Mouse (Mus musculus): Measurements from ENCODE around the gene Phc2.

Gene Phc2

GRCm38 (mm10) chr4:128734721-128735671 is 80.5 kb downstream of the Phc2 start:
- DNase-seq (ENCODE audit: extremely low read depth, insufficient read length, low spot score) = peak; percentile 52

GRCm38 (mm10) chr4:128737137-128737589 is 82.7 kb downstream of the Phc2 start:
- DNase-seq (ENCODE audit: extremely low read depth, insufficient read length, low spot score) = no peak

GRCm38 (mm10) chr4:128737825-128738610 is 83.5 kb downstream of the Phc2 start:
- DNase-seq (ENCODE audit: extremely low read depth, insufficient read length, low spot score) = no peak

- no peak for DNase-seq (ENCODE audit: extremely low read depth, insufficient read length, low spot score)
These were observed 86.4 kb downstream of the Phc2 start for GRCm38 (mm10) chr4:128740878-128741277.

GRCm38 (mm10) chr4:128741906-128742305 is 87.4 kb downstream of the Phc2 start:
- no peak for DNase-seq (ENCODE audit: extremely low read depth, insufficient read length, low spot score)

GRCm38 (mm10) chr4:128742379-128742970 is 88.0 kb downstream of the Phc2 start:
- DNase-seq (ENCODE audit: extremely low read depth, insufficient read length, low spot score) = no peak

GRCm38 (mm10) chr4:128743031-128743626 is 88.6 kb downstream of the Phc2 start:
- DNase-seq (ENCODE audit: extremely low read depth, insufficient read length, low spot score) = no peak

GRCm38 (mm10) chr4:128745160-128745559 is 90.7 kb downstream of the Phc2 start:
- DNase-seq (ENCODE audit: extremely low read depth, insufficient read length, low spot score) = no peak

- DNase-seq (ENCODE audit: extremely low read depth, insufficient read length, low spot score) = no peak
These were observed 93.2 kb downstream of the Phc2 start for GRCm38 (mm10) chr4:128747614-128748270.

- DNase-seq (ENCODE audit: extremely low read depth, insufficient read length, low spot score) = no peak
These were observed 93.8 kb downstream of the Phc2 start for GRCm38 (mm10) chr4:128748309-128748708.

GRCm38 (mm10) chr4:128751006-128751405 is 96.5 kb downstream of the Phc2 start:
- no peak for DNase-seq (ENCODE audit: extremely low read depth, insufficient read length, low spot score)

GRCm38 (mm10) chr4:128752031-128752757 is 97.7 kb downstream of the Phc2 start:
- no peak for DNase-seq (ENCODE audit: extremely low read depth, insufficient read length, low spot score)

GRCm38 (mm10) chr4:128753571-128753970 is 99.1 kb downstream of the Phc2 start:
- DNase-seq (ENCODE audit: extremely low read depth, insufficient read length, low spot score) = no peak

GRCm38 (mm10) chr4:128755064-128755463 is 100.6 kb downstream of the Phc2 start, which contains the start of gene A3galt2:
TSS of gene A3galt2 (plus strand) at chr4:128755364.
- no peak for DNase-seq (ENCODE audit: extremely low read depth, insufficient read length, low spot score)

- DNase-seq (ENCODE audit: extremely low read depth, insufficient read length, low spot score) = no peak
These were observed 101.4 kb downstream of the Phc2 start for GRCm38 (mm10) chr4:128755900-128756299.

- no peak for DNase-seq (ENCODE audit: extremely low read depth, insufficient read length, low spot score)
These were observed 104.7 kb downstream of the Phc2 start for GRCm38 (mm10) chr4:128759214-128759613.

GRCm38 (mm10) chr4:128760029-128760428 is 105.5 kb downstream of the Phc2 start:
- no peak for DNase-seq (ENCODE audit: extremely low read depth, insufficient read length, low spot score)

GRCm38 (mm10) chr4:128766929-128767328 is 112.4 kb downstream of the Phc2 start:
- no peak for DNase-seq (ENCODE audit: extremely low read depth, insufficient read length, low spot score)

- DNase-seq (ENCODE audit: extremely low read depth, insufficient read length, low spot score) = no peak
These were observed 113.6 kb downstream of the Phc2 start for GRCm38 (mm10) chr4:128768120-128768519.

Measured in 3134 (cell line).